Mouse (Mus musculus): ENCODE results near the gene Smyd3.
A peak's percentile ranks its signal among the peaks of the same experiment; 100 is the strongest.

Gene Smyd3

GRCm38 (mm10) chr1:179295626-179296025 is 222.2 kb downstream of the Smyd3 start:
- DNase-seq (ENCODE audit: low read depth, low spot score): no peak

DNA sequence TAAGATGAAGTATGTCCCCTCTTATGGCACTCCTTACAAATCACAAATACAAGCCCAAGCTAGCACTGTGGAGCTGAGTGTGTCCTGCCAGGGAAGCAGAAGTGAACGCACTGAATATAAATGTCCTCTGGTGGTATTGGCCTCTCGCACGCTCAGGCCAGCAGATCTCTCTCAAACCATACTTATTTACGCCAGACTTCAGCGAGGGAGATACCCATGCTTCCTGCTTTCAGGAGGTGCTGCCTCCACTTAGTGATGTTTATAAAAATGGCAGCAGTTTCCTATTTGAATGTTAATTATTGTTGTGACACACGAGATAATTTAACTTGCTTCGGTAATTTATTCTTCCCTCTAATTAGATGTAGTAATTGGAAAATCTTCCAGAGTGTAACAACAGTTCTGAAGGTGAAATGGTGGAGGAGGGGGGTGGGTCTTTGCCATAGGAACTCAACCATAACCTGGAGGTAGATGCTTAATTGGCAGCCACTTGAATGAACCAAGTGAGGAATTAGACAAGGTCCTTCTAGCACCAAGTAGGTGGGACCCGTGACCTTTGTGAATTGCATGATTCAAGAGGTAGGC is 224.0 kb downstream of the Smyd3 start:
- no peak for DNase-seq (ENCODE audit: low read depth, low spot score)

DNA sequence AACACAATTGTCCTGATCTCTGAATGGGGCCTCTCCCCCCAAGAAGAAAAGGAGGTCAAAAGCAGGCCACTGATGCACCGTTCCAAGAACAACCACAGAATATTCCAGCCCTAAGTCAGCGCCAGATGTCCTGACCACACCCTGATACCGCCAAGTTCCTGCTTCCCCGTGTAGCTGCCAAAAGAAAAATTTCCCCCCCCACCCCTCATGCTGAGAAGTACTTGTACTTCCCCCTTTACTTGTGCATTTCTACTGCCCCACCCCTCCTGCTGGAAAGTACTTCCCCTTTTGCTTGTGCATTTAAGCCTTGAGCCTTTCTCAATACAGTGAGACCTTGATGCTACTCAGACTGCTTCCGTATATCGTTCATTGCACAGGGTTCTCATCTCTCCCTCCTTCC is 227.7 kb downstream of the Smyd3 start:
- peak; percentile 14 for DNase-seq (ENCODE audit: low read depth, low spot score)

DNA sequence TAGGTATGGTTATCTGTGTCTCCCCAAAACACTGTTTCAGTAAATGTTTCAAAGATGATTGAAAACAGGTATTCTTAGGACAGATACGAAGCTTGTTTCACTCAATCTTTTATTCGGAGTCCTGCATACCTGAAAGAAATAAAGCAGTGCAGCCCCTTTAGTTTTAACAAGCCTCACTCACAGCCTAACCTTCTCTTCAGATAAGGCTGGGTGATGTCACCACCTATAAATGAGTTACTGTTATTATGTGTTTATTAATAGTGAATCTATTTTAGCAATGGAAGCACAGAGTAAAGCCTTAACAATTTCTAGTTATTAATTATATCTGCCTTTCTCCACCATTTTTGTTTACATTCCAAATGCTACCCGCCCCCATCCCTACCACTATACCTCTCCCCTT is 228.1 kb downstream of the Smyd3 start:
- no peak for DNase-seq (ENCODE audit: low read depth, low spot score)

- DNase-seq (ENCODE audit: low read depth, low spot score): no peak
Observed at GRCm38 (mm10) chr1:179286748-179287147, 231.1 kb downstream of the Smyd3 start.

DNA sequence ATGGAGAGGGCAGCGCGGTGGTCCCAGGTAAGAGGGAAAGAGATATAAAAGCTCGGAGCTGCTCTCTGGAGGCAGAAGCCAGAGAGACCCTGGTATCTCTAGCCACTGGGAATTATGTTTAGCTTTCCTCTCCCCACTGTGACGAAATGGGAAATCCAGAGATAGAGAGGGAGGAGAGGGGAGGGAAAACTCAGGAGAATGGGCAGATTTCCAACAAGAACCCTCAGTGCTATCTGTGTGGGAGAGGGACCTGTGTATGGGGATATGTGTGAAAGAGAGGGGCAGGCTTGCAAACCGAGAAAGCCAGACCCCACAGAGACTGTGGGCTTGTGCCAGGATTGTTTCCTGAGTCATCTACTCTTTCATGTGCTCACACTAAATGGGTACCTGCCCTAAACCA is 235.0 kb downstream of the Smyd3 start:
- no peak for DNase-seq (ENCODE audit: low read depth, low spot score)

DNA sequence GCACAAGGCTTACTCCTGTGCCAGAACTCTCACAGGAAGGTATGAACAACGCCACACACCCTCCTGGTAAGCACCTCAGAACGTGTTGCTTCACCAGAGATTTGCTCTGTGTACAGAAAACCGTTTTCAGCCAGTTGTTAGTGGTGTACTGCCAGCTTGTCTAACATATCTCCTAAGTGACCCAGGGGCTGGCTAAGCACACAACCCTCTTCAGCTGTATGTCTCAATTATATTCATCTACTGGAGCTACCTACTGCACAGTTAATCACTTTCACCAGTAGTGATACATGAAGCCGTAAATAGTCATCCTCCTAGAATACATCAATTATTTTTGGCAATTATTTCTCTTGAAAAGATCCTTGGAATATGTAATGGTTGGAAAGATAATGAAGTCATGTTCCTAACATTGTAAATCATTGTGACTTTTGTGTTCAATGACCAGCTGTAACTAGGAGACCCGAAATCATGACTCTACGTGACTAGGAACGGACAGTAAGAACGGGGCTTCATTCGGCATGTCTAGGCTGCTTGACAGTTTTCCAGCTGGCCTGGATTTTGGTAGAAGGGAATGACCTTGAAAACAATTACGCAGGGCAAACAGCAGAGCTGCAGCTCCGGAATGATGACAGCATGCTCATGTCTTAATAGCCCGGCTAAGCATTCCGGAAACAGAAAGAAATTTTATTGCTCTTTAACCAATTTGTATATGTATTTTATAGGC is 236.3 kb downstream of the Smyd3 start:
- DNase-seq (ENCODE audit: low read depth, low spot score): no peak

GRCm38 (mm10) chr1:179279116-179279515 is 238.7 kb downstream of the Smyd3 start:
- DNase-seq (ENCODE audit: low read depth, low spot score): no peak

DNA sequence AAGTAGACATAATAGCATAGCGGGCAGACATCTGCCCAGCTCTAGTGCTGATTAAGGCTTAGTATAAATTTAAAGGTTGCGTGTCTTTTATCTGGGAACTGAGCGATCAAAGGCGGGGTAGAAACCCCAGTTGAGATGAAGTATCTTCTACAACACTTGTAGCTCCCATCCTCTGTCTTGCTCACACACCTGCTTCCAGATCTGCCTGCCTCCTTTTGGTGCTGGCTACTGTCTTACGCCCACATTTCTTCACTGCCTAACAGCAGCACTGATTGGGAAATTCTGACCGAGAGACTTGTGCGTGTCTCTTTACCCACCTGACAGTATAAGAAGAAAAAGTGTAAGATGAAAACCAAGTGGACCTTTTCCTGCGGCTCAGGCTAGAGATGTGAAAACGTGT is 240.5 kb downstream of the Smyd3 start:
- DNase-seq (ENCODE audit: low read depth, low spot score): no peak

- DNase-seq (ENCODE audit: low read depth, low spot score): no peak
Observed at GRCm38 (mm10) chr1:179276866-179277265, 241.0 kb downstream of the Smyd3 start.

DNA sequence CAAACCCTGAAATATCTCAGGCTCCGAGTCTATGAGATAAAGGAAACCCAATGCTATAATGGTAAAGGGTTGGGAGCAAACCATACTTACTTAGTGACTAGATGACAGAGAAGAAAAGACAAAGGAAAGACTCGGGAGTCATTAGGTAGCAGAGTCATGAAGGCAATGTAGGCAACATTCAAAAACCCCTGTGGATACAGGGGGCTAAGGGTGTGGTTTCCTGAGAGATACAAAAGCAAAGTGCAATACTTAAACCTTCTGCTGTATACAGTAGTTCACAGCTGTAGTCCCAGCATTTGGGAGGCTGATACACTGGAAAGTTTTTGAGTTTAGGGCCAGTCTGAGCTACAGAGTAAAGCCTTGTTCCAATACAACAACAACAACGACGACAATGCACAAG is 244.9 kb downstream of the Smyd3 start:
- DNase-seq (ENCODE audit: low read depth, low spot score): no peak

GRCm38 (mm10) chr1:179272351-179272750 is 245.5 kb downstream of the Smyd3 start:
- no peak for DNase-seq (ENCODE audit: low read depth, low spot score)

DNA sequence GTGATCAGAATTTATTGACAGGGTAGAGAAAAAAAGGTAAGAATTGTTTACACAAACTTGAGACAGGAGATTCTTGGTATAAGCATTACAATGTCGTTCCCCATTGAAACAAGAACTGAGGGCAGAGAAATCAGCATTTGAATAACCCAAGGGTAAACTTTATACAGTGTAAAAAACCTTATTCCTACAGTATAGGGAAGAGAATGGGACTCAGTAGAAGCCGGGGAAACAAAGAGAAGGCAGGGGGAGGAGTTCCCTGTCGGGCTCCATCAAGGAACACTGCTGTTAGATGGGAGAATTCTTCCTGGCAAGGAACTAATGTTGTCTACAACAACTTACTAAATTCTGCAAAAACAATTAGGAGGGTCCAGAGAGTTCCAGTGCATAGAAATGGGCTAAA is 250.9 kb downstream of the Smyd3 start:
- DNase-seq (ENCODE audit: low read depth, low spot score): no peak

DNA sequence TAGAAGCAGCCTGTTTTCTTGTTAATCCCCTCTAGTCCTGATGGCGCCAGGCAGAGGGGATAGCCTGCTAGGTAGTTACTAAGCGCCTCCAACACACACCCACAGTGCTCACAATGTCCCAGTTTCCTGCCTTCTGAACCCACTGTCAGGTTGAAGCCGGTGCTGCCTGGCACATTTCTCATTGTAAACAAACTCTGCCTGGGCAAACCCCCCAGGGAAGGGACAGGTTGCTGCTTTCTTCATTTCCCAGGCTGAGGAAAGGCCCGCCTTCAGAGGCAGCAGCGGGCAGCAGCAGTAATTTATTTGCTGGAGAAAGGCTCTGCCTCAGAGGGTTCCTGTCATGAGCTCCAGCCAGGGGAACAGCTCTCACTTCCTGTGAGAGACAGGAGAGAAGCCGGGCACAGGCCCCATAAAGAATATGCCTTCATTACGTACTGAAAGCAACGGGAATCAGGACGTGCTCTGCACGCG is 256.3 kb downstream of the Smyd3 start:
- no peak for DNase-seq (ENCODE audit: low read depth, low spot score)

DNA sequence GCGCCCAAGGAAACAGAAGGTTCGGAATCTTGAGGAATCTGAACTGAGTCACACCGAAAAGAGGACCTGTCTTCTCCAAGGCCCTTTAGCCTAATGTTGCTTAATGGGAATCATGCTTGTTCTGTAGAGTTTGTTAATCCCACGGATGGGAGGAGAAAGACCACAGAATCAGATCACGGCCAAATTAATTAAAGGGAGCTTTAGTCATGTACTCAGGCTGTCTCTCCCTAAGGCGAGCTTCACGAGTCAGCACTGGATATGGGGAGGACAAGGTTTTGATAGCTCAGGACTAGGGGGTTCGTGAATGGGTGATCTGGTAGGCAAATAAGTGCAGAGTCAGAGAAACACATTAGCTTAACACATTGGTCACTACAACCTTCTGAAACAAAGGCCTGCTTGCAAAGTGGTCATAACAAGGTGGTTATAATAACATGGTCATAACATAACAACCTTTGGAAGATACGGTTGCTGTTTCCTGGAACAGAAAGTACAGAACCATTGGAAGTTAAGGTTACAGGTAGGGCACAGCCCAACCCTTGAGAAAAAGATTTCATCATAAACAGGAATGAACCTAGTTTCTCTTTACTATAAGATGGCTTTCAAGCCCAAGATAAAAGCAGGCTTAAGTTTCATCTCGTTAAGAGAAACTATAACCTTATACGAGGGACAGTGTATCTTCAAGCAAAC is 261.9 kb downstream of the Smyd3 start:
- no peak for DNase-seq (ENCODE audit: low read depth, low spot score)

DNA sequence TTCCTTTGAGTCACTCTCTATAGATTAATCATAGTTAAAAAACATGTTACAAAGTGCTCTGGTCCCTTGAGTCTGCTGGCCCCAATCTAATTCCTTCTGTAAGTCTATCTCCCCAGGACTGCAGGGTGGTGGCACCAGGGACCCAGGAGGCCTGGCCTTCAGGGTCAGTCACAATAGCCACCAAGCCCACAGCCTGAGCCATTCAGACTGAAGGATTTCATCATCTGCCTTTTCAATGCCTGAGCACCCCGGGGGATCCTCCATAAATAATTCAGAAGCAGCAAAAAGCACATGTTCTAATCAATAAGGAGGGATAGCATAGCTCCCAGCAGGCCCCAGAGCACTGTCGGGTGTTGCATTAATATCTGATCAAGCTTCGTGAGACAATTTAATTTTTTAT is 263.3 kb downstream of the Smyd3 start:
- no peak for DNase-seq (ENCODE audit: low read depth, low spot score)

GRCm38 (mm10) chr1:179252611-179253010 is 265.2 kb downstream of the Smyd3 start:
- DNase-seq (ENCODE audit: low read depth, low spot score): no peak

- no peak for DNase-seq (ENCODE audit: low read depth, low spot score)
Observed at GRCm38 (mm10) chr1:179250388-179250787, 267.5 kb downstream of the Smyd3 start.

DNA sequence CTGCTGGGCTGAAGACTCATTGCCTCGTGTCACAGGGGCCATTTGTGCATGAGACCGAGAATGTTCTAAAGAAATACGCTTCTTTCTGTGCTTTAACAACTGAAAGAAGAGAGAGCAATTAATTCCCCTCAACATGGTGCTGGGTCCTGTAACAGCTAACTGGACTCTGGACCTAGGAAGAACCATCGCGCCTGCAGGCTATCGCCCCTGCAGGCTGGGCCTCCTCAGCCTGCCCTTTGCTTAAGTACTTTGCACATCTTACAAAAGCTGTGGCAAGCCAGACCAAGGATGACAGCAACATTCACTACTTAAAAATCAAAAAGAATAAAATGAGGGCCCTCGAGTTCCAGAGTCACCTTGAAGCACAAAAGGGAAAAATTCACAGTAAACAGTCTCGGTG is 274.3 kb downstream of the Smyd3 start:
- DNase-seq (ENCODE audit: low read depth, low spot score): no peak

- no peak for DNase-seq (ENCODE audit: low read depth, low spot score)
Observed at GRCm38 (mm10) chr1:179240663-179241279, 277.1 kb downstream of the Smyd3 start.

DNA sequence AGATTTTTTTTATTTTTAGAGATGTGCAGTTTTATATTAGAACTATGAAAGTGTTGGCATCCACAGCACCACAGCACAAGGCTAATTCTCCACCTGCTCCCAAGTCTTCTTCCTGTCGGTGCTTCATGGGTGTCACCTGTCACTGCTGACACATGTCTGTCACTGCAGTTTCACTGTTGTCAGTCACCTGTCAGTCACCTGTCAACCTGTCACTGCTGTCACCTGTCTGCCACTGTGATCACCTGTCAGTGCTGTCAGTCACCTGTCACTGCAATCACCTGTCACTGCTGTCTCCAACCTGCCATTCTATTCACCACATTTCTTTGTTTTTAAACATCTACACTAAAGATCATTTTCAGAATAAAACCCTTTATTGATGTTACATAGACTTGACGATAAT is 279.2 kb downstream of the Smyd3 start:
- DNase-seq (ENCODE audit: low read depth, low spot score): no peak

DNA sequence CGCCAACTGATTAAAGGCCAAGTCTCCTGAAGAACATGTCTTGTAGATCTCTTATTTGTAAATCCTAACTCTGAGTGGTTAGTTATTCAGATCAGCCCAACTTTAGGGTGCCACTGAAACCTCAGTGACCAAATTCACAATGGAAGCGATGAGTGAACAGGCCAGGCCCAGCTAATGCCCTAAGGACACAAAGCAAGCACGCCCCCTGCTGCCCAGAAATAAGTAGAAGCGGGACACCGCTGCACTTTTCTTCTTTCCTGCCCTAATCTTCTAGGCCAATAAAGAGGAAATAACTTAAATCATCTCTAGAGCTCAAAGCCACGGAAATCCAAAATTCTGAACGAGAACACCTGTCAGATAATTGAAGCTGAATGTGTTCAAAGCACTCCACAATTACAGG is 279.9 kb downstream of the Smyd3 start:
- peak; percentile 29 for DNase-seq (ENCODE audit: low read depth, low spot score)
